Mouse (Mus musculus): ENCODE data around the gene Hpse. TPM values are rescaled to one million over a fixed set of nuclear protein-coding genes. Genes with fewer than 3 reads are reported as not detected.
A peak's percentile ranks its signal among the peaks of the same experiment; 100 is the strongest.

Hpse gene
- polyA plus RNA-seq, 1 experiment = 0.66 TPM

DNA sequence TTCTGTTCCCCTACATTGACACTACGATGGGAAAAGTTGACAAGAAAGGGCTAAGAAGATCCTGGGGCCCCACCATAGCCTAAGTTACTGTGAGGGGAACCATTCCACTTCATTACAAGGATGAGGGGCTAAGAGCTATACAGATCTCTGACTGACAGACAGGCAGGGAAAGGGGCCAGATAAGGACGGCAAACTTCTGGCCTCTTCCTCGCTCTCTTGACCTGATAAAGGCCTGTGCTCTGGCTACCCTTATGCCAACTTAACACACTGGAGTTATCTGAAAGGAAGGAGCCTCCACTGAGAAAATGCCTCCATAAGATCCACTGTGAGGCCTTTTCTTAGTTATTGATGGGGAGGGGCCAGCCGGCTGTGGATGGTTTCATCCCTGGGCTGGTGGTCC is 83.6 kb downstream of the Hpse start:
- no peaks in the 10 kb centered on the region for H3K27me3 ChIP-seq (ENCODE audit: control insufficient read depth, insufficient read depth, insufficient read length)
- H3K79me2 ChIP-seq (ENCODE audit: control insufficient read depth, insufficient read depth) = no peaks in the 10 kb centered on the region
- TF ChIP-seq MAX (IDR thresholded peaks at IDR 0.05; ENCODE audit: low read depth) (no peak), E2F4 (IDR thresholded peaks at IDR 0.05; ENCODE audit: insufficient read depth) (no peak), USF1 (IDR thresholded peaks at IDR 0.05; ENCODE audit: low read depth) (no peak), REST (IDR thresholded peaks at IDR 0.05; ENCODE audit: insufficient read depth, insufficient read length) (no peak), TCF3 (IDR thresholded peaks at IDR 0.05; ENCODE audit: insufficient read length, low read depth) (no peak), MYOD1 (IDR thresholded peaks at IDR 0.05; ENCODE audit: control insufficient read depth in 1 of 3, insufficient read length in 2 of 3, low read depth in 2 of 3) (no peak), TCF12 (IDR thresholded peaks at IDR 0.05; ENCODE audit: insufficient read depth, poor library complexity, severe bottlenecking) (no peak), POLR2AphosphoS2 (IDR thresholded peaks at IDR 0.05; ENCODE audit: insufficient read length, low read depth) (no peak), SRF (IDR thresholded peaks at IDR 0.05; ENCODE audit: control insufficient read depth, insufficient read length, low read depth) (no peak), MYOG (IDR thresholded peaks at IDR 0.05; ENCODE audit: control insufficient read depth in 1 of 3, insufficient read depth in 1 of 3, insufficient read length in 2 of 3, low read depth in 2 of 3) (no peak), POLR2A (IDR thresholded peaks at IDR 0.05; ENCODE audit: insufficient read length, low read depth) (no peak), CEBPB (IDR thresholded peaks at IDR 0.05; ENCODE audit: insufficient read depth, poor library complexity, severe bottlenecking) (no peak)

DNA sequence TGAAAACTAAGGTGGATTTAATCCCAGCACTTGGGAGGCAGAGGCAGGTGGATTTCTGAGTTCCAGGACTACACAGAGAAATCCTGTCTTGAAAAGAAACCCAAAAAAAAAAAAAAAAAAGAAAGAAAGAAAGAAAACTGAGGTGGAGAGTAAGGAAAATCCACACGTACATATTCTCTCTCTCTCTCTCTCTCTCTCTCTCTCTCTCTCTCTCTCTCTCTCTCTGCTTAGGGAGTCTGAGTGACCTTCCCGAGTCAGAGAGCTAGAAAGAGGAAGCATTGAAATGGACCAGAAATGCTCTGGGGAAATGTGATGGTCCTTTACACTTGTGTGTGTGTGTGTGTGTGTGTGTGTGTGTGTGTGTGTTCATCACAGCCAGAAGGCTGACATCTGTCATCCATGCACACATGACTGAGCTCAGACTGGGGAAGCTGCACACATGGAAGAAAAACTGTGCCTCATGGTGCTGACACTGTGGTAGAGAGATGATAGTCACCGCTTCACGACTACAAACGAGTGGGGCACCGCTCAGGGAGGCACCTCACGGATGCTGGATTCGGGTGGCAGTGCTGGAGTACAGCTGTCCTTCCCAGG is 84.5 kb downstream of the Hpse start:
- Histone ChIP-seq H3K79me2 (ENCODE audit: control insufficient read depth, insufficient read depth) (no peaks in the 10 kb centered on the region), H3K4me3 (no peak overlapping the region), H3K4me2 (ENCODE audit: low read depth) (no peak overlapping the region), H3ac (ENCODE audit: control insufficient read depth, insufficient read length) (no peak overlapping the region), H3K27me3 (ENCODE audit: control insufficient read depth, insufficient read depth, insufficient read length) (no peaks in the 10 kb centered on the region), H3K36me3 (ENCODE audit: control insufficient read depth, insufficient read depth) (no peaks in the 10 kb centered on the region)
- no peak for TF ChIP-seq MAX (IDR thresholded peaks at IDR 0.05; ENCODE audit: low read depth)
- no peak for TF ChIP-seq CEBPB (IDR thresholded peaks at IDR 0.05; ENCODE audit: insufficient read depth, poor library complexity, severe bottlenecking)
- TF ChIP-seq SRF (IDR thresholded peaks at IDR 0.05; ENCODE audit: control insufficient read depth, insufficient read length, low read depth) = no peak
- TF ChIP-seq TCF12 (IDR thresholded peaks at IDR 0.05; ENCODE audit: insufficient read depth, poor library complexity, severe bottlenecking) = no peak
- no peak for TF ChIP-seq E2F4 (IDR thresholded peaks at IDR 0.05; ENCODE audit: insufficient read depth)
- no peak for TF ChIP-seq MYOD1 (IDR thresholded peaks at IDR 0.05; ENCODE audit: control insufficient read depth in 1 of 3, insufficient read length in 2 of 3, low read depth in 2 of 3)
- TF ChIP-seq USF1 (IDR thresholded peaks at IDR 0.05; ENCODE audit: low read depth) = no peak
- no peak for TF ChIP-seq TCF3 (IDR thresholded peaks at IDR 0.05; ENCODE audit: insufficient read length, low read depth)
- no peak for TF ChIP-seq MYOG (IDR thresholded peaks at IDR 0.05; ENCODE audit: control insufficient read depth in 1 of 3, insufficient read depth in 1 of 3, insufficient read length in 2 of 3, low read depth in 2 of 3)

More for the DNA sequence above, 83.6 kb downstream of the Hpse start:
- H3K4me3 ChIP-seq = no peak overlapping the region
- no peak overlapping the region for H3ac ChIP-seq (ENCODE audit: control insufficient read depth, insufficient read length)
- H3K4me2 ChIP-seq (ENCODE audit: low read depth) = no peak overlapping the region
- no peaks in the 10 kb centered on the region for H3K36me3 ChIP-seq (ENCODE audit: control insufficient read depth, insufficient read depth)

DNA sequence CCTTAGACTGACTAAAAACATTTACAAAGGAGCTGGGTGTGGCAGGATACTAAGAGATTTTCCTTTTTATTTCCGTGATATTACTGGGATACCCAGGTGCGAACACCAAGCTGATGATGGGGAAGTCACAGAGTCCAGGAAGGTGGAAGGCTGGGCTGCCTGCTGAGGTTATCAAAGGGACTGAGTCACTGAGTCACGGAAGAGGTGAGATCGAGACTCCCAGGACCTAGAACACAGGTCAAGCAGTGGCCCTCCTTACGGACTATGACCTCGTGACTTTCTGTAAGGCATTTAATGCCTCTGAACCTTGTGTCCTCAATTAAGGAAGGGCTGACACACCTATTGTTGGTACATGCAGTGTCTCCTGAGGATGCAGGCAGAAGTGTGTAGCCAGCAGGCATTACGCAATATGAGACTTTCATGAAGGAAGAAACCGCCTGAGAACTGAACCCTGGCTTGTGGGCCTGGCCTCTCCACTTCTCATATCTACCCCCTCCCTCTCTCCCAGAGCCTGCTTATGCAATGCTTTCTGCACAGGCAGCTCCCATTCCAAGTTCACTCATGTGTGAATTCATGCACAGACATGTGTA is 86.9 kb downstream of the Hpse start:
- Histone ChIP-seq H3K4me3 (no peak overlapping the region), H3K4me2 (ENCODE audit: low read depth) (no peak overlapping the region), H3K36me3 (ENCODE audit: control insufficient read depth, insufficient read depth) (no peaks in the 10 kb centered on the region), H3ac (ENCODE audit: control insufficient read depth, insufficient read length) (no peak overlapping the region), H3K27me3 (ENCODE audit: control insufficient read depth, insufficient read depth, insufficient read length) (no peaks in the 10 kb centered on the region), H3K79me2 (ENCODE audit: control insufficient read depth, insufficient read depth) (no peaks in the 10 kb centered on the region)
- TF ChIP-seq SRF (IDR thresholded peaks at IDR 0.05; ENCODE audit: control insufficient read depth, insufficient read length, low read depth) (no peak), CEBPB (IDR thresholded peaks at IDR 0.05; ENCODE audit: insufficient read depth, poor library complexity, severe bottlenecking) (peak; percentile 61)

Other genes starting within 250 kb of the Hpse start
- 2.9 TPM for gene Lin54, start 219.1 kb downstream of the Hpse start, polyA plus RNA-seq (2012; fragmentation: generic; extraction: Trizol)
- gene Cops4, start 201.4 kb downstream of the Hpse start, polyA plus RNA-seq (2012; fragmentation: generic; extraction: Trizol) = 104 TPM
- gene Plac8, start 147.5 kb downstream of the Hpse start, polyA plus RNA-seq (2012; fragmentation: generic; extraction: Trizol) = 4.8 TPM
- gene Coq2, start 44.6 kb downstream of the Hpse start, polyA plus RNA-seq (2012; fragmentation: generic; extraction: Trizol) = 35.8 TPM
- gene Helq, start 78.9 kb upstream of the Hpse start, polyA plus RNA-seq (2012; fragmentation: generic; extraction: Trizol) = 4.2 TPM
- 71.7 TPM for gene Mrps18c, start 78.9 kb upstream of the Hpse start, polyA plus RNA-seq (2012; fragmentation: generic; extraction: Trizol)
- gene Abraxas1, start 101.2 kb upstream of the Hpse start, polyA plus RNA-seq (2012; fragmentation: generic; extraction: Trizol) = 7.6 TPM
- 4.7 TPM for gene Gpat3, start 126.0 kb upstream of the Hpse start, polyA plus RNA-seq (2012; fragmentation: generic; extraction: Trizol)